Mouse (Mus musculus) intestine, embryonic 14.5 days (tissue): ENCODE data around the gene Cmklr1. TPM values are rescaled to one million over a fixed set of nuclear protein-coding genes. Genes with fewer than 3 reads are reported as not detected.

Experiments used
- ATAC-seq: fragments of 200-750 bp; cut with Nextera tagmentation; replicated peaks from 2 replicates; pipeline ENCODE4 v1.8.0; 2017; ENCODE audit warnings: low read depth, moderate number of reproducible peaks, moderate TSS enrichment, moderate library complexity; ENCODE audit not compliant: low FRiP score, low TSS enrichment
- DNase-seq: peaks from one replicate; pipeline ENCODE4 v3.0.0-alpha.2; 2018; ENCODE audit warnings: low spot score
- H3K27ac ChIP-seq: fragments of 300-500 bp; sonication (generic); 2 replicates; pipeline ENCODE4 v1.5.1; 2014; ENCODE audit warnings: low read depth, mild to moderate bottlenecking, control low read depth
- H3K27me3 ChIP-seq: fragments of 300-500 bp; sonication (generic); replicated peaks from 2 replicates; pipeline ENCODE4 v1.6.1; 2014; ENCODE audit warnings: low read length, control low read depth; ENCODE audit not compliant: control insufficient read depth, insufficient read depth
- H3K36me3 ChIP-seq: fragments of 300-500 bp; sonication (generic); 2 replicates; pipeline ENCODE4 v1.6.1; 2014; ENCODE audit warnings: low read length, control low read depth; ENCODE audit not compliant: control insufficient read depth, insufficient read depth
- H3K4me1 ChIP-seq: fragments of 300-500 bp; sonication (generic); replicated peaks from 2 replicates; pipeline ENCODE4 v1.6.1; 2014; ENCODE audit warnings: low read length, control low read depth, mixed read lengths; ENCODE audit not compliant: control insufficient read depth, insufficient read depth
- H3K4me2 ChIP-seq: fragments of 300-500 bp; sonication (generic); 2 replicates; pipeline ENCODE4 v1.6.1; 2014; ENCODE audit warnings: low read length
- H3K4me3 ChIP-seq: fragments of 300-500 bp; sonication (generic); 2 replicates; pipeline ENCODE4 v1.5.1; 2014; ENCODE audit warnings: low read depth, low read length, control low read depth, mixed read lengths
- H3K9ac ChIP-seq: fragments of 300-500 bp; sonication (generic); 2 replicates; pipeline ENCODE4 v1.6.1; 2014; ENCODE audit warnings: mild to moderate bottlenecking, low read length
- H3K9me3 ChIP-seq: fragments of 300-500 bp; sonication (generic); 2 replicates; pipeline ENCODE4 v1.6.1; 2016; ENCODE audit warnings: low read length, control low read depth; ENCODE audit not compliant: control insufficient read depth
- WGBS: fragments of 180-500 bp; shearing (Covaris S2); extraction: QIAGEN DNeasy Blood & Tissue Kit; methylation state at CpG from one replicate; pipeline ENCODE4 v1.1.7; 2014; 5-methylcytosine and 5-hydroxymethylcytosine counted together
- polyA plus RNA-seq: library from polyadenylated mRNA; unstranded; fragments of >200 nt; fragmentation: Nextera tagmentation; extraction: Ambion mirVana; gene quantifications from 2 replicates; pipeline ENCODE4 v1.2.1, GENCODE M21; 2014

Cmklr1 gene
- polyA plus RNA-seq, 1 experiment from 2014 or later = 2.4 TPM

GRCm38 (mm10) chr5:113623052-113623451 lies 27.2 kb downstream of the Cmklr1 start:
- Histone ChIP-seq H3K27ac (no peak overlapping the region), H3K9me3 (no peaks in the 10 kb centered on the region), H3K4me1 (peaks cover 9% of the 10 kb centered on the region; the same call in 1 of the 2 replicates), H3K27me3 (no peaks in the 10 kb centered on the region), H3K4me3 (no peak overlapping the region), H3K4me2 (no peak overlapping the region), H3K36me3 (no peaks in the 10 kb centered on the region), H3K9ac (no peak overlapping the region)
- WGBS = 25% methylated on average over 2 of the region's 2 CpGs
- no peak for DNase-seq
- no peak for ATAC-seq

- H3K4me1 ChIP-seq = no peaks in the 10 kb centered on the region
- no peak overlapping the region for H3K4me3 ChIP-seq
- DNase-seq (no peak), ATAC-seq (no peak)
- WGBS = 69% methylated on average over 7 of the region's 7 CpGs
- H3K9ac ChIP-seq = no peak overlapping the region
- no peaks in the 10 kb centered on the region for H3K9me3 ChIP-seq
- no peaks in the 10 kb centered on the region for H3K36me3 ChIP-seq
- no peak overlapping the region for H3K27ac ChIP-seq
- no peak overlapping the region for H3K4me2 ChIP-seq
- no peaks in the 10 kb centered on the region for H3K27me3 ChIP-seq
Measured at GRCm38 (mm10) chr5:113620999-113621398, 29.2 kb downstream of the Cmklr1 start.

- no peak for DNase-seq
- ATAC-seq = no peak
- Histone ChIP-seq H3K4me1 (no peaks in the 10 kb centered on the region), H3K27me3 (no peaks in the 10 kb centered on the region), H3K9ac (no peak overlapping the region), H3K4me3 (no peak overlapping the region), H3K9me3 (no peaks in the 10 kb centered on the region), H3K36me3 (no peaks in the 10 kb centered on the region), H3K27ac (no peak overlapping the region), H3K4me2 (no peak overlapping the region)
- 71% methylated on average over 16 of the region's 16 CpGs for WGBS
Measured at GRCm38 (mm10) chr5:113620130-113620716, 30.0 kb downstream of the Cmklr1 start.

- H3K4me1 ChIP-seq = no peaks in the 10 kb centered on the region
- H3K27ac ChIP-seq = no peak overlapping the region
- DNase-seq (no peak), ATAC-seq (no peak)
- H3K4me2 ChIP-seq = no peak overlapping the region
- WGBS = 71% methylated on average over 1 of the region's 1 CpGs
- H3K9me3 ChIP-seq = no peaks in the 10 kb centered on the region
- H3K4me3 ChIP-seq = no peak overlapping the region
- H3K27me3 ChIP-seq = no peaks in the 10 kb centered on the region
- H3K36me3 ChIP-seq = no peaks in the 10 kb centered on the region
- no peak overlapping the region for H3K9ac ChIP-seq
Measured at GRCm38 (mm10) chr5:113619151-113619550, 31.1 kb downstream of the Cmklr1 start.

- WGBS = 92% methylated on average over 4 of the region's 4 CpGs
- Histone ChIP-seq H3K9me3 (no peaks in the 10 kb centered on the region), H3K4me3 (no peak overlapping the region), H3K36me3 (no peaks in the 10 kb centered on the region), H3K27ac (no peak overlapping the region), H3K27me3 (no peaks in the 10 kb centered on the region), H3K9ac (no peak overlapping the region), H3K4me1 (no peaks in the 10 kb centered on the region), H3K4me2 (no peak overlapping the region)
- ATAC-seq (no peak), DNase-seq (no peak)
Measured at GRCm38 (mm10) chr5:113618716-113619115, 31.5 kb downstream of the Cmklr1 start.

- Histone ChIP-seq H3K9me3 (no peaks in the 10 kb centered on the region), H3K27ac (no peak overlapping the region), H3K4me2 (no peak overlapping the region), H3K4me3 (no peak overlapping the region), H3K27me3 (no peaks in the 10 kb centered on the region), H3K4me1 (no peaks in the 10 kb centered on the region; the same call in 1 of the 2 replicates), H3K36me3 (no peaks in the 10 kb centered on the region), H3K9ac (no peak overlapping the region)
- 76% methylated on average over 12 of the region's 12 CpGs for WGBS
- DNase-seq (no peak), ATAC-seq (no peak)
Measured at GRCm38 (mm10) chr5:113611771-113612233, 38.4 kb downstream of the Cmklr1 start.

GRCm38 (mm10) chr5:113611131-113611530 lies 39.1 kb downstream of the Cmklr1 start:
- Histone ChIP-seq H3K4me1 (no peaks in the 10 kb centered on the region; the same call in 1 of the 2 replicates), H3K9me3 (no peaks in the 10 kb centered on the region), H3K27me3 (no peaks in the 10 kb centered on the region), H3K9ac (no peak overlapping the region), H3K27ac (no peak overlapping the region), H3K4me2 (no peak overlapping the region), H3K4me3 (no peak overlapping the region), H3K36me3 (no peaks in the 10 kb centered on the region)
- no peak for DNase-seq
- ATAC-seq = no peak
- 72% methylated on average over 6 of the region's 6 CpGs for WGBS

GRCm38 (mm10) chr5:113610490-113610889 lies 39.7 kb downstream of the Cmklr1 start:
- DNase-seq = no peak
- Histone ChIP-seq H3K9ac (no peak overlapping the region), H3K4me2 (no peak overlapping the region), H3K27me3 (no peaks in the 10 kb centered on the region), H3K27ac (no peak overlapping the region), H3K4me1 (no peaks in the 10 kb centered on the region; the same call in 1 of the 2 replicates), H3K4me3 (no peak overlapping the region), H3K36me3 (no peaks in the 10 kb centered on the region), H3K9me3 (no peaks in the 10 kb centered on the region)
- ATAC-seq = no peak
- WGBS = 64% methylated on average over 6 of the region's 6 CpGs

GRCm38 (mm10) chr5:113609891-113610290 lies 40.3 kb downstream of the Cmklr1 start:
- ATAC-seq = no peak
- 69% methylated on average over 5 of the region's 5 CpGs for WGBS

More at GRCm38 (mm10) chr5:113609891-113610290, 40.3 kb downstream of the Cmklr1 start:
- Histone ChIP-seq H3K4me3 (no peak overlapping the region), H3K4me1 (no peaks in the 10 kb centered on the region; the same call in 1 of the 2 replicates), H3K4me2 (no peak overlapping the region), H3K27ac (no peak overlapping the region), H3K9me3 (no peaks in the 10 kb centered on the region), H3K9ac (no peak overlapping the region), H3K36me3 (no peaks in the 10 kb centered on the region), H3K27me3 (no peaks in the 10 kb centered on the region)
- no peak for DNase-seq
